Mouse (Mus musculus) erythroblast, embryonic 14.5 days (primary cell): ENCODE results near the gene Kpna3.

Experiments used
- GATA1 ChIP-seq: IDR thresholded peaks from 2 replicates; pipeline ENCODE4 v1.6.1; 2012; ENCODE audit warnings: low read length, inconsistent platforms, mixed read lengths
- TAL1 ChIP-seq: IDR thresholded peaks from 3 replicates; pipeline ENCODE4 v1.6.1; 2012; ENCODE audit warnings: low read length, inconsistent platforms, mixed read lengths

DNA sequence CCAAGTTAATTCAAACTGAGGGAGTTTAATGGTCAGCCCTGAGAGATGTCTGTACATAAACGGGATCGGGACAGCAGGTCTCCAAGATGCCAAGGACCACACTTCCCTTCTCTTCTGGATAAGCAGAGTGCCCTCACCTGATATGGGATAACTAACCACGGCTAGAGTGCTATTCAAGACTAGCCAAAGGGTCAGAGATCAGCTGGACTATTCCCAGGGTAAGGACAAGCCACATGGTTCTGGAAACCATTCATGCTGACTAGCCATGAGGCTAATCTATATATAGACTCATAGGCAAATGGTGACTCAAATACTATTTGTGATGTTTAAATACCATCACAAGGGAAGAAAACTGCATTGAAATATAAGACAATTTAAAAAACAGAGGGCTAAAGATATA is 49.1 kb downstream of the Kpna3 start:
- TF ChIP-seq GATA1 (no peak), TAL1 (no peak)
